Mouse (Mus musculus) B cell, adult 2 months (primary cell): ENCODE results near the gene Cux2.

Source experiments
- DNase-seq, 2 experiments: peaks; one replicate each; pipeline ENCODE4 v3.0.0; 2022

The Cux2 gene

DNA sequence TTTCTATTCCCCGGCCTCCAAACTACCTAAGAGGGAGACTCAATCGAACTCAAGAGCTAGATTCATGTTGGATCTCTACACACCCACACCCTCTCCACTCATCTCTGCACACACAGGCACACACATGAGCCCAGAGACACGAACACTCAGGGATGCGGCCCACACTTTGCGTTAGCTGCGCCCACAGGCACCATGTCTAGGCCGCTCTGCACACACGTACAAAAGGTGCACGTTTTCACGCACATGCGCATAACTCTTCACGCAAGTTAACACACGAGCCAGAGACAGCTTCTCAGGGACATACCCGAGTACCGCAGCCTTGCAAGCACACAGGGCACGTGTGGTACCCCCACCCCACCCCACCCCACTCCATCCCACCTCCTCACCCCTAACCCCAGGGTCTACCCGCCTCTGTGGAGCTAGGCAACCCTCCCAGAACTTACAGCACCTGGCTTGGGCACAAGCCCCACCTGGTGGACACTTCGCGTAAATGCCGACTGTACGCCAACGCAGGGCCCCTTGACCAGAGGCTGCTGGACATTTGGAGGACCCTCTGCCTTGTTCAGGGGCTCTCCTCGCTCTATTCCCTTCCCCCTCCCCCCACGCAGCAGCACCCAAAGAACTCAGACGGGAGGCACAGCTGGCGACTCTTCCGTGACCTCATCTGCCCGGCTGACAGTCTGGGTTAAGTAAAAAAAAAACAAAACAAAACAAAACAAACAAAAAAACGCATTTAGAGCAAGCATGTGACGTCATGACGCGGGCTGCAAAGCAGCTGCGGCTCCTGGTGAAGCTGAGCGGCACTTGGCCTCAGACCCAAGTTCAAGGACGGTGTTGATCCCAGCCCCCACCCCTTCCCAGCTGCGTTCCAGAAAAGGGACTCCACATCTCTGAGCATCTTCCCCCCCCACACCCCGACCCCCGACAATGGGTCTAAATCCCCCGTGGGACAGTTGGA is 9.4 kb upstream of the Cux2 start:
- DNase-seq = peak; percentile 52 to 53

DNA sequence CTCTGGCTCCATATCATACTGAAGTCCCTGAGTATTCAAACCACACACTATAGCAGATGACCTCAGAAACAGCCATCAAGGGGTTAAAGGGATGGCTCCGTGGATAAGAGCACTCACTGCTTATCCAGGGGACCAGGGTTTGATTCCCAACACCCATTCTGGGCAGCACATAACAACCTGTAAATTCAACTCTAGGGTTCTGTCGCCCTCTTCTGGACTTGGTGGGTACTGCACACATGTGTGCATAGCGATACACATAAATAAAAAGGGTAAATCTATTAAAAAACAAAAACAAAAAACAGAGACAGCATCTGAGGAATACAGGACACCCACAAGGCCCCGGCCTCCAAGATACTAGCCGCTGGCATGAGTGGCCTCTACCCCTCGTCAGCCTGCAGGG is 7.7 kb upstream of the Cux2 start:
- peak; percentile 62 to 68 for DNase-seq

DNA sequence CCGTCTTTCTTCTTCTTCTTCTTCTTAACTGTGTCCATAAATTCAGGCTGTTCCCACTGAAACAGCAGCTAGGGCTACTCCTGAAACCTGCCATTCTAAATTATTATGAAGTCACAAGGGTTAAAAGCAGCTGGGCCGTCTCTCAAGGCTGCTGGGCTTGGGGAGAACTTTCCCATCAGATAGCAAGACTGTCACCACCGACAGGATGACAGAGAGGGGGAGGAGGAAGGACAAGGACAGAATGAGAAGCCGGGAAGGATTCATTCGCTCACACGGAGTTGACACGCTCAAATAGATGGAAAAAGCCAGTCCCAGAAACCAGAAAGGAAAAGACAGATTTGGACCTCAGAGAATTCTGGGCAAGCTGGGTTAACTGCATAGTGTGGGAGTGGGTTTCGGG is 6.7 kb upstream of the Cux2 start:
- no peak for DNase-seq

DNA sequence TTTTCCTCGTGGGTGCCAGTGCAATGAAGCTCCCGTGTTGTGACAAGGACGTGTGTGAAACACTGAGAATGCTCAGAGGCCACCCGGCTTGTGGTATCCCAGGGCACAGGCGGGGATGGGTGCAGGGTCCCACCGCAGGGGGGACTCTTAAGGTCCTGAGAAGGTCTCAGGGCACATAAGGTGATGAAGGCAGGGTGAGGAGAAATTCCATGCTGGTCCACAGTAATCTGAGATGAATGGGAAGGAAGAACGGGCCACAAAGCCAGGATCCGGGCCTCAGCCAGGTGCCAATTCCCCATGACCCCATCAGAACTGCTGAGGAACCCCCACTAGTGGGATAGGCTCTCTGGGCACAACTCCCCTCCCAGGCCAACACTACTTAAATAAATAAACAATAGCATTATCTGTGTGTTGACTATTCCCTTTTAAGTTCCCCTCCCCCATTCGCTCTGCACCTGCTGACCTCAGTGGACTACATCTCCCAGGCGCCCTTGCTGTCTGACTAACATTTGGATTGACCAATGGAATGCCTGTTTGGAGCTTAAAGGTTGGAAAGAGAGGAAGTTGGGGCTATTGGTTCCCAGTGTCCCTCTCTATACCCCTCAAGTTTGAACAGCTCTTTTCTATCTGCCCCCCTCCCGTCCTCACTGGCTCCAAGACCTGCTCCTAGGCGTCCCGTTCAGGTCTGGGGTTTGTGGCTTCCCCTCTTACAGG is 4.4 kb upstream of the Cux2 start:
- no peak for DNase-seq

DNA sequence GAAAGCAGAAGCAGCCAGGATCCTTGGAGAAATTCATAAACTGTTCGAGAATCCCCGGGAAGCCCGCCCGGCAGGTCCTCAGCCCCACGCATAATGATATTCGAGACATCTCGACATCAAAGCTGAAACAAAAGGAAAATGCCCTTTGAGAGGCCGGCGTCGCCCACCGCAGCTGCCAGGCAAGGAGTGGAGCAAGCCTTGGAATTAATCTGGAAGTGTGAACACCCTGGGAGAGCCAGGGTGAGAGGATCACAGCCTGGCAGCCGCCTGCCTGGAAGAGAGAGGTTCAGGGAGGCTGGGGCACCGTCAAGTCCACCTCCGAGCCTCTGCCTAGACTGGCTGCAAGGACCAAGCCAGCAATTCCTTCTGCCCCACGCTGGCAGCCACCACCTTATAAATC is 3.7 kb upstream of the Cux2 start:
- DNase-seq = no peak

DNA sequence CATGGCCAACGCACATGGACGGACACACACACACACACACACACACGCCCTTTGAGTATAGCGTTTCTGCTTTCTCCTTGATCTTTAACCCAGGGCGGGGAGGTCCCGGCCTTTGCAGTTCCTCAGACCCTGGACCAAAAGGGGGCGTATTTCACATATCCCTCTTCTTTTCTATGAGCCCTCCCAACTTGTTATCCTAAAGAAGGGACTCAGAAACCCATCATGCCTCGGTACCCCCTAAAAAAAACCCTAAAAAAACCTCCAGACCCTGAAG is 867 bp upstream of the Cux2 start:
- DNase-seq = no peak

GRCm38 (mm10) chr5:122049664-122050016 is 262 bp downstream of the Cux2 start:
- no peak for DNase-seq

GRCm38 (mm10) chr5:122048686-122049663 is 927 bp downstream of the Cux2 start:
- peak in 1 of 2 experiments; percentile 17 for DNase-seq

DNA sequence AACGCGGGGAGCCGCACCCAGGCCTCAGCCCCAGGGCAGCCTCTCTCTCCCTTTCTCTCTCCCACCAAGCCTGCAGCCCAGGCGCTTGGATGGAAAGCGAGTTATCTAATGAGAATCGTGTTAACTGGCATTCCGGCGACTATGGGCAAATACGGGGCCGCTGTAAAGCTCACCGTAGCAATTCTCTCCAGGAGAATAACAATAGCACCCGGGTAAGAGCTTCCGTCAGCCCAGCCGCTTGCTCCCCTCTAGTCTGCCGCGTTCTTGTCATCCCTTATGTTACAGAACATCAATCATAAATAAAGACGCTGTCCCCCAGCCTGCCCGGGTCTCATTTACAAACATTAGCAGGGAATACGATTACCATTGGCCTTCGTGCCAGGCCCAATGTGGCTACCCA is 1.6 kb downstream of the Cux2 start:
- DNase-seq = no peak

DNA sequence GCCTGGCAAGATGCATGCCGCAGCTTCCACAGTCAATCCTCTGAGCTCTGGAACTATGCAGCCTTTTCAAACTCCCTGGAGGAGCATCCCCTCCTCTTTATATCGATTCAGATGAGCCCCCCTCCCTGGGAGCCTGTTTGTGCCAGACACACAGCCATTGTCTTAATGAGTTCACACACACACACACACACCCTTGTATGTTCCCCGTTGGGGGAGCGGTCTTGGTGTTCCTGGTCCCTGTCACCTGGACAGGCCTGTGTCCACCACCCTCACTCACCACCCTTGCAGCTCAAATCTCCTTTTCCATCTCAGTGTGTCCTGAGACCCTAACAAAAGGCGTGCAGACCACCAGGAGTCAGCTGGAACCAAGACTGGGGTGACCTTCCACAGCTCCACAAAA is 2.1 kb downstream of the Cux2 start:
- DNase-seq = no peak

DNA sequence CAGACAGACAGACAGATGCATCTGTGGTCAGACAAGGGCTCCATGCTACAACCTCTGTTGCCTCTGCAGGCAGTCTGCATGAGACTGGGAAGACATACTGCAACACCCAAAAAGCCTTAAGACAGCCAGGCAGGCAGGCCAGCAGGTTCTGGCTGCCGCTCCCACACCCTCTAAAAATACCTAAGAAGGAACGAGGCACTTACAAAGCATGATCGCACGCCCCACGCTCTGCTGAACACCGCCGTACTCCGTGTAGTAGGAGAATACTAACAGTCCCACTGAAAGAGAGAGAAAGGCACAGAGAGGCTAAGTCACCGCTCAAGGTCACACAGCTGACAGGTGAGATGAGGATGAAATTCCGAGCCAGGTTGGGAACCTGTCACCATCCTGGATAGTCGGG is 6.3 kb downstream of the Cux2 start:
- no peak for DNase-seq

DNA sequence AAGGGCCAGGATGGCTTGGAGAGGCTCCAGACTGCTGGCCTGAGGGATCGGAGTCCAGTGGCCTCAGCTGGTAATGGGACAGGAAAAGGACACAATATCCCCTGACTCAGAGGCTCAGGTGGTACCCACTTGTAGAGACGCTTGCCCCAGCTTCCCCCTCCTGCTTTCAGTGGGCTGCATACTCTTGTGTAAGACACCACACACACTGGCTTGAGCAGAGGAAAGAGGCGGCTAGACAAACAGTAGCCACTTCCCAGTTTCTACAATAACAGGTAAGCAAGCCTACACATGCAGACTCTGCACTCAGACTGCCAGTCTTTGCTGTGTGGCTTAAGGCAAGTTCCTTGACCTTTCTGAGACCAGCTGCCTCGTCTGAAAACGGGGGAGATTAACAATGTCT is 14.6 kb downstream of the Cux2 start:
- no peak for DNase-seq

DNA sequence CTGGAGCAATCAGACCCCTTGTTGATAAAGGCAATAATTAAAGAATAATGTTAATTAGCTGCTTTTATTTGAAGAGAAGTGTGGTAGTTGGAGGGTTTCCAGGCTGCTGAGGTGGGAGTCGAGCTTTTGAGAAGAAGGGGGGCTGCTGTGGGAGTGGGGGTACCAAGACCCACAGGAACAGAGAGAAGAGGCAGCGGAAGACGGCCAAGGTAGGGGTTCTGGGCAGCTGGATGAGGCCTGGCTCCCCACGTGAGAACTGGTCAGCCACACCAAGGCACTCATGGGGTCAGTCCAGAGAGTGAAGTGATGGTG is 16.8 kb downstream of the Cux2 start:
- DNase-seq = no peak

- no peak for DNase-seq
Measured at GRCm38 (mm10) chr5:122032471-122033166, 17.3 kb downstream of the Cux2 start.

GRCm38 (mm10) chr5:122031146-122031545 is 18.8 kb downstream of the Cux2 start:
- no peak for DNase-seq

DNA sequence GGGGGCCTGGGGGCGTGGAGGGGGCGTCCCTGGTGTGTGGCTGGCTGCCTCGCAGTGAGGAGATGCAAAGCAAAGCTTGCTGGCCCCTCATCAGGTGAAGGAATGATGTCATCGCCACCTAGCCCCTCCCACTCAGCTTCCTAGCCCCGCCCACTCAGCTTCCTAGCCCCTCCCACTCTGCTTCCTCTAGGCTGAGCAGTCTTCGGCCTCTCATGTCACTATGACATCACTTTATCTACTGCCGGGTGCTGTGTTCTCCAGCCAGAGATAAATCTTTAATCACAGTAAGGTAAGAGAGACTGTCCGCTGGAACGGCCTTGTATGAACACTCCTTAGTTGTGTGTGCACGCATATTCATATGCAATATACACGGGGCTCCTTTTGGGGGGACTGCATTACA is 19.3 kb downstream of the Cux2 start:
- peak in 1 of 2 experiments; percentile 18 for DNase-seq

GRCm38 (mm10) chr5:122026771-122027170 is 23.1 kb downstream of the Cux2 start:
- DNase-seq = no peak

- no peak for DNase-seq
Measured at GRCm38 (mm10) chr5:122026284-122026683, 23.6 kb downstream of the Cux2 start.

DNA sequence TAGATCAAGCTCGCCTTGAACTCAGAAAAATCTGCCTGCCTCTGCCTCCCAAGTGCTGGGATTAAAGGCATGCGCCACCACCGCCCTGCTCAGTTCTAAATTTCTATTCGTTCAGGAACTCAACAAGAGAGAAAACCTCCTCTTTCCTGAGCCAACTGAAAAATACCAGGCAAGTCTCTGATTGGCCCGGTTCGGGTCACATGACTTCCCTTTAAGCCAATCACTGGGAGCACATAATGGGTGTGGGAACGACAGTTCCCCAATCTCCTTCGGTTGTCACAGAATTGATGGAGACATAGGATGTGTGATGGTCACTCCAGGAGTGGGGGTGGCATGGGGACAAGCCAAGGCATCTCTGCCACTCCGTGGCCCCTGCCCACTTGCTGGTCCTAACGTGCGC is 24.8 kb downstream of the Cux2 start:
- DNase-seq = no peak

DNA sequence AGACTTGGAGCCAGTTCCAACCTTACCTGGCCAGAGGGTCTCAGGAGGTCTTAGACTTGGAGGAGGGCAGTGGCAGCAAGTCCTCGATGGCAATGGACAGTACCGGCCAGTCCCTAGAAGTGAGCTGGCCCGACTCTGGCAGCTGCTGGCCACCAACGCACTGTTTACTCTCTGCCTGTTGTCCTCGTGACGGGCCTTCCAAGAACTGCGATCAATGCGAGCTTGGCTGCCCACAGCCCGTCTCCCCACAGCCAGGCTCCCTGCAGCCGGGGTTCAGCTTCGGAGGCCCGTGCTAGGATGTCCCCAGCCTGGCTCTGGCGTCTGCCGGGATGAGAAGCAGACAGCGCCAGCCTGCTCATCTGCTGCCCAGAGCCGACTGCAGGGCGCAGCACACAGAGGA is 30.6 kb downstream of the Cux2 start:
- DNase-seq = no peak

DNA sequence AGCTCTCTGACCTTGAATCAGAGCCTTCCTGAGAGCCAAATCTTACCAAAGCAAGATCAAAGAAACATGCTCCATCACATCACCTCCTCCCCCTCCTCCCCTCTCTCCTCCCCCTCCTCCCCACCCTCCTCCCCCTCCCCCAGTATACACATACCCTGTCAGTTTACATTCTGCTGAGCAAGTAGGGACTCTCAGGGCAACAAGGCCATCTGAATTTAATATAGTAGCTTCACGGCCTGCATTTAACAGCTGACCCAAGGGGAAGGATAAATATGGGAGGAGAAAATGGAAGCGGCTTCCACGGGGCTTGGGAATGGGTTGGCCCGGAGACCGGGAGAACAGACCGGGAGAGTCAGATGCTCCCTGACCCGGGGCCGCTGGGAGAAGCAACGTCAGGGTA is 32.1 kb downstream of the Cux2 start:
- DNase-seq = no peak

DNA sequence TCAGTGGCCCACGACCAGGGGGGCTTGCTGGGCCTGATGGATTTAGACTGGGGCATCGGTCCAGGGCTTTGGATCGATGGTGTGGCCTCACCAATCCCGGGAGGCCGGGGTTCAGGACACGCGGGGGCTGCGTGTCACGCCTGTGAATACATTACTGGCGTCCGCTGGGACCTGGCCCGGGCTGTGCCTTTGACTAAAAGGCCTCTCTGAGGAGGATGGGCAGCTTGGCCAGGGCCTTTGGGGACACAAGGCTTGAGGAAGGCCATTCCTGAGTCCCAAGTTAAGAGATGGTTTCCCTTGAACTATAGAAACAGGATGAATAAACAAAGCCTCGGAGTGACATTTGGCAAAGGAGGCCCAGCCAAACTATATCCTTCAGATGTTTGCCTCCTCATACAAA is 32.6 kb downstream of the Cux2 start:
- no peak for DNase-seq

- DNase-seq = no peak
Measured at GRCm38 (mm10) chr5:122016744-122017143, 33.2 kb downstream of the Cux2 start.
